Mouse (Mus musculus) hindbrain, postnatal 0 days (tissue): ENCODE data around the gene Gm6685. TPM values are rescaled to one million over a fixed set of nuclear protein-coding genes. Genes with fewer than 3 reads are reported as not detected.
"Not testable (repeated sequence)": the region's sequence is repeated elsewhere in the genome, so short reads cannot be mapped to it uniquely, and the experiment has no call there.

Source experiments
- ATAC-seq: fragments of 200-750 bp; cut with Nextera tagmentation; 2 replicates; pipeline ENCODE4 v1.8.0; 2017; ENCODE audit warnings: mild to moderate bottlenecking, moderate TSS enrichment, moderate library complexity
- DNase-seq: peaks from one replicate; pipeline ENCODE4 v3.0.0-alpha.2; 2015; ENCODE audit warnings: low spot score
- H3K27ac ChIP-seq: fragments of 300-500 bp; sonication (generic); 2 replicates; pipeline ENCODE4 v1.5.1; 2014; ENCODE audit warnings: mild to moderate bottlenecking
- H3K27me3 ChIP-seq: fragments of 300-500 bp; sonication (generic); 2 replicates; pipeline ENCODE4 v1.6.1; 2014; ENCODE audit warnings: low read length, mixed read lengths; ENCODE audit not compliant: insufficient read depth
- H3K36me3 ChIP-seq: fragments of 300-500 bp; sonication (generic); 2 replicates; pipeline ENCODE4 v1.6.1; 2014; ENCODE audit warnings: low read length, mixed read lengths; ENCODE audit not compliant: insufficient read depth
- H3K4me1 ChIP-seq: fragments of 300-500 bp; sonication (generic); 2 replicates; pipeline ENCODE4 v1.6.1; 2014; ENCODE audit warnings: antibody characterized with exemption, low read length, mixed read lengths; ENCODE audit not compliant: insufficient read depth
- H3K4me2 ChIP-seq: fragments of 300-500 bp; sonication (generic); 2 replicates; pipeline ENCODE4 v1.6.1; 2014; ENCODE audit warnings: low read depth, mild to moderate bottlenecking, low read length, moderate library complexity, mixed read lengths
- H3K4me3 ChIP-seq: fragments of 300-500 bp; sonication (generic); 2 replicates; pipeline ENCODE4 v1.5.1; 2014; ENCODE audit warnings: low read length
- H3K9ac ChIP-seq: fragments of 300-500 bp; sonication (generic); replicated peaks from 2 replicates; pipeline ENCODE4 v1.6.1; 2014; ENCODE audit warnings: mild to moderate bottlenecking, low read length, moderate library complexity, mixed read lengths
- H3K9me3 ChIP-seq: fragments of 300-500 bp; sonication (generic); 2 replicates; pipeline ENCODE4 v1.6.1; 2016; ENCODE audit warnings: low read length, mixed read lengths
- CTCF ChIP-seq: IDR thresholded peaks from 2 replicates; pipeline ENCODE4 v1.5.1; 2016; ENCODE audit warnings: antibody characterized with exemption, control low read depth, low read depth
- WGBS: fragments of 180-500 bp; shearing (Covaris S2); extraction: QIAGEN DNeasy Blood & Tissue Kit; methylation state at CpG from one replicate; pipeline ENCODE4 v1.1.7; 2014; 5-methylcytosine and 5-hydroxymethylcytosine counted together
- polyA plus RNA-seq: library from polyadenylated mRNA; unstranded; fragments of >200 nt; fragmentation: Nextera tagmentation; extraction: Ambion mirVana; gene quantifications from 2 replicates; pipeline ENCODE4 v1.2.1, GENCODE M21; 2015
- total RNA-seq: library from RNA; depleted of rRNA; stranded (reverse); fragments of >200 nt; gene quantifications from 2 replicates; pipeline ENCODE4 v1.2.3, GENCODE M21; 2014; rRNA removed

Gm6685 gene
- total RNA-seq, result not detected in 2 replicates
- 0.25 TPM in 1 of 2 replicates, not detected in the other for polyA plus RNA-seq

DNA sequence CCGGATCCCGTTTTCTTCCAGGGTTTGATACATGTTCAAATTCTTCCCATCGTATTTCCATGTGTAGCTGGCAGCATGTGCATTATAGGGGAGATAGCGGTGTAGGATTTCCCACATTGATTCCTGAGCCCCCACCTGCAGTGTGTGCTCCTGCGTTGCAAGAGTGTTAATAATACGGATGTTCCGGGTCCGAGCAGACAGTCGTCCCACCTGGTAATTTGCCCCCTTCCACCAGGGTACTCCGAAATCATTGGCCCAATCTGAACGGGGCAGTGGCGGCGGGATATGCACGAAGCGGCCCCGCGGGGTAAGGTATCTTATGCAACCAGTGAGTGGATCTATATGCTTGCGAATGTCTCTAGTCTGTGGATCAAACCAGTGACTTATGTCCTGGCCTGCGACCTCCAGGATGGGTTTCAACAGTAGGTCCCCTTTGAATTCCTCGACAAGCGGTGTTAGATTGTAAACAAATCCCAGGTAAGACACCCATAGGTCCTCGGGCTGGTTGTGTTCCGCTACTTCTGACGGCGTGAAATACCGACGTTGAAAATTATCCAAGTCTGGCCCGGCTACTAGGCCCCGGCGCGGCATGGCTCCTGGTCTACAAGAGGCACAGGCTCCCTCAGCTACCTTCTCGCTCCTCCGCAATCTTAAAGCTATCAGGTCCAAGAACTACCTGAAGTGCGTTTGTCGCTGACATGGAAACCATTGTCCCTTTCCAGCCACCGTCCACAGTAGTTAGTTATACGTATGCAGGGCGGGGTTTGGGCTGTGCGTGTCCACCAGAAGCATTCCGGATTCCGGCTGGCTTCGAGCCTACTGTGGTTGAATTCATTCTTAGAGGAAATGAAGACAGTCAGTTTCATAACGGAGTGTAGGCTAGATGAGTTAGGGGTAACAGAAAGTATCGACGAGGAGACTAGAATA is at the start of gene Gm6685:
TSS of gene Gm6685 (minus strand) at position 644 of the 927 bp plus-strand sequence.
- not testable (repeated sequence) for H3K9ac ChIP-seq, DNase-seq, ATAC-seq, H3K4me3 ChIP-seq, H3K4me1 ChIP-seq, H3K4me2 ChIP-seq, H3K27me3 ChIP-seq, H3K36me3 ChIP-seq, H3K27ac ChIP-seq, H3K9me3 ChIP-seq
- WGBS, result 94% methylated on average over 38 of the region's 45 CpGs

DNA sequence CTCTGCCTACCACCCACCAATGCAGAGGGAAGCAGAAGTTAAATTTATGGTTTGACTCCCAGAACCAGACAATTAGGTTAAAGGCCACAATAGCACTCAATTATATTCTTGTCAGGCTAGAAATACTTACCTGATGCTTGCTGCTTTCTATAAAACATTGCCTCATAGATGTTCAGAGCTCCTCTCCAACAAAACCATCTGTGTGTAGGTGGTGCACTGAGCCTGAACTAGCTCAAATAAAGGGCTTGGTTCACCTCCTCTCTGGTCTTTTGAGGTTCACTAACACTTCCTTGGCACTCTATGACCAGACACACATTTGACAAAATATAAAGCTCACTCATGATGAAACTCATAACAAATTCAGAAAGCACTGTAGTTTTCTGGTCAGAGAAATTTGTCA is 36.2 kb upstream of the Gm6685 start:
- TF ChIP-seq CTCF, result no peak
- no peaks in the 10 kb centered on the region for H3K4me1 ChIP-seq
- ATAC-seq (no peak), DNase-seq (no peak)
- H3K4me2 ChIP-seq, result no peak overlapping the region
- H3K36me3 ChIP-seq, result no peaks in the 10 kb centered on the region
- no peaks in the 10 kb centered on the region for H3K27me3 ChIP-seq
- H3K9me3 ChIP-seq, result no peaks in the 10 kb centered on the region
- no peak overlapping the region for H3K27ac ChIP-seq
- no peak overlapping the region for H3K9ac ChIP-seq
- no peak overlapping the region for H3K4me3 ChIP-seq

DNA sequence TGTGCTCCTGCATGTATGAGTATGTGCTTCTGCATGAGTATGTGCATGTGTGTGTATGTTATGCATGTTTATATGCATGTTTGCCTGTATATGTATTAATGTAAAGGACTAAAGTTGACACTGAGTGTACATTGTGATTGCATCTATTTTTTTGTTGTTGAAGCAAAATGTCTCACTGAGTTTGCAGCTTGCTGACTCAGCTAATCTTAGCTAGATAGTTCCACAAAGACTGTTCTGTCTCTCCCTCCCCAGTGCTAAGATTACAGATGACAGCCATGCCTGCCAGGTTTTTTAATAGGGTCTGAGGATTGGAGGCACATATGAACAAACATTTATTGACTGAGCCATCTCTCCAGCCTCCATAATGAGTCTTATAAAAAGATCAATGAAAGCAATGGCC is 35.0 kb upstream of the Gm6685 start:
- Histone ChIP-seq H3K27ac (no peak overlapping the region), H3K36me3 (no peaks in the 10 kb centered on the region), H3K27me3 (no peaks in the 10 kb centered on the region), H3K9me3 (no peaks in the 10 kb centered on the region), H3K4me2 (no peak overlapping the region), H3K4me1 (no peaks in the 10 kb centered on the region), H3K4me3 (no peak overlapping the region), H3K9ac (no peak overlapping the region)
- DNase-seq (no peak), ATAC-seq (no peak)
- no peak for TF ChIP-seq CTCF

DNA sequence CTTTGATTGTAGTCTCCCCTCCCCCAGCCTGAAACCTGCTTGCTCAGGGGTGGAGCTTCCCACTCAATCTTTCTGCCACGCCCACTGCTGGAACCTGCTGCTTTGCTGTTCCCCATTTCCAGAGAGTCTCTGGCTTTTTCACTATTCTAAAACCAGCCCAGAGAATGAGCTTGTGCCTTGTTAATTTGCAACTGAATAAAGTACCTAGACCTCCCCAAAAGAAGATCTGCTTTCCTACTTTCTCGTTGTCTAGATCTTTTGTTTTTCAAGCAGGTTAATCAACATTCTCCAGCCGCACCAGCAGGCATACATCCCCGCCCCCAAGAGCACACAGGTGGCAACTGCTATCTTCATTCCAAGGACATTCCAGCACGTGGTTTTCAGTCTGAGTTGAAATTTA is 31.7 kb upstream of the Gm6685 start:
- H3K9me3 ChIP-seq, H3K36me3 ChIP-seq, H3K9ac ChIP-seq, ATAC-seq, H3K27me3 ChIP-seq, H3K4me1 ChIP-seq, H3K4me3 ChIP-seq, DNase-seq, H3K27ac ChIP-seq, H3K4me2 ChIP-seq: not testable (repeated sequence)
- WGBS, result 70% methylated on average over 5 of the region's 5 CpGs

DNA sequence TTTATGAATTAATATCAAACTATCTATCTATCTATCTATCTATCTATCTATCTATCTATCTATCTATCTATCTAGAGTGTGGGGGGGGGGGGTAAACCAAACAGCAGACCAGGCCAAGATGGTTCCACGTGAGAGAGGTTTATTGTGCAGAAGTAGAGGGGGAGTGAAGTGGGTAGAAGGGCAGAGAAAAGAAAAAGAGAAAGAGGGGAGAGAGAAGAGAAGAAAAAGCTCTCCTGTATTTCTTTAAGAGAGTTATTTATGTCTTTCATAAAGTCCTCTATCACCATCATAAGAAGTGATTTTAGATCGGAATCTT is 26.2 kb upstream of the Gm6685 start:
- H3K4me2 ChIP-seq, result peak overlapping the region; percentile 50
- peak; percentile 50 for ATAC-seq
- peak overlapping the region; percentile 7 for H3K9ac ChIP-seq
- no peak for DNase-seq
- peak overlapping the region; percentile 30; the same call in 1 of the 2 replicates for H3K4me3 ChIP-seq
- H3K36me3 ChIP-seq, result no peaks in the 10 kb centered on the region
- H3K27ac ChIP-seq, result peak overlapping the region; percentile 42; the same call in 1 of the 2 replicates
- 43% methylated on average over 2 of the region's 2 CpGs for WGBS
- H3K27me3 ChIP-seq, result no peaks in the 10 kb centered on the region
- no peak for TF ChIP-seq CTCF
- H3K9me3 ChIP-seq, result no peaks in the 10 kb centered on the region
- no peaks in the 10 kb centered on the region for H3K4me1 ChIP-seq

DNA sequence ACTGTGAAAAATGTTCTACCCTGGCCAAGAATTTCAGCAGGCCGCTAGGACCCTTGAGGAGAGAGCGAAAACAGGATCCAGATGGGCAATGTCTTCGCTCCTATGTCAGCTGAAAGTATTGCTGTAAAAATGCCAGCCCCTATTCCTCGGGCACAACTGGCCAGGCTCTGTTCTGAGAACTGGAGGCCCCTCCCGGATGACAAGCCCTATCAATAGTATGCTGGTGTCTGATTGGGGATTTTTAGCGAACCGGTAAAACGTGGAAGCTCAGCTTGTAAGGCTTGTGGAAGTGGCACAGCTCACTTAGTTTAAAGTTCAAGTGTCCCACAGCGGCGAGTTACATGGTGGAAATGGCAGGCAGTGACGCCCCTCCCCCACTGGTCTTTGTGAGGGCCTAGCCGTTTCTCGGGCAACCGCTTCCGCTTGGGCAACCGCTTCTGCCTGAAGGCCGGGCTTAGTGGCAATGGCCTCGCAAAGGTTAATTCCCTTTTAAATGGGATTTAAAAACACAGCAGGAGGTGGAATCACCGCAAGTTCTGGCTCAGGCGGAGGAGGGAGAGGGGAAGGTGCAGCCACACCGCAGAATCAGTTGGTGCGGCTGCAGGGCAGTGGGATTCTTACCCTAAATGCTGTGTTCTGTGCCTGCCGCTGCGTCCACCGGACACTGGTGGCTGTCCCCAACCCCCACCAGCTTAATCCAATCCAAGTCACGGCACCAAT is 25.7 kb upstream of the Gm6685 start:
- WGBS, result 3% methylated on average over 26 of the region's 26 CpGs
- Histone ChIP-seq H3K27ac (peak overlapping the region; percentile 42), H3K9ac (peak overlapping the region; percentile 7), H3K27me3 (no peaks in the 10 kb centered on the region), H3K36me3 (no peaks in the 10 kb centered on the region), H3K4me3 (peak overlapping the region; percentile 30), H3K4me2 (peak overlapping the region; percentile 50), H3K4me1 (no peaks in the 10 kb centered on the region), H3K9me3 (no peaks in the 10 kb centered on the region)
- TF ChIP-seq CTCF, result no peak
- peak; percentile 97 for ATAC-seq
- DNase-seq, result peak; percentile 93

DNA sequence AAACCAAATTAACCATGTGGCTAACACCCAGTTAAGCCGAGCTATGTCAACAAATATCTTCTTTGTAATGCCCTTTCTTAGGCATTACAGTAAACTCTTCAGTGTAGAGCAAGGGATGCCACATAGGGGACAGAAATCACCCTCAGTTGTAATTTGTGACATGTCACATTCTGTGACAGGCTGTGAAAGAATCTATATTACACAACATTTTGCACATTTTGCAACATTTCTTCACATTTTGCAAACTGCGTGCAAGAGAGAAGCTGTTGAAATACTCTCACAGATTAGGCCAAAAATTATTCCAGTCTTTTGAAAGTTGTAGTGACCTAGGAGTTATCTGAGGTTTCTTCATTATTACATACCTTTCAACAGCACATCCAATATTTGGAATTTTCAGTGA is 3.8 kb upstream of the Gm6685 start:
- no peak for DNase-seq
- Histone ChIP-seq H3K9ac (no peak overlapping the region), H3K9me3 (no peaks in the 10 kb centered on the region), H3K4me3 (no peak overlapping the region), H3K27me3 (no peaks in the 10 kb centered on the region), H3K36me3 (no peaks in the 10 kb centered on the region), H3K27ac (no peak overlapping the region), H3K4me2 (no peak overlapping the region), H3K4me1 (no peaks in the 10 kb centered on the region)
- 85% methylated on average over 2 of the region's 2 CpGs for WGBS
- no peak for TF ChIP-seq CTCF
- ATAC-seq, result no peak
